Mouse (Mus musculus): ENCODE measurements around the gene Zfp523.
"Not testable (repeated sequence)": the region's sequence is repeated elsewhere in the genome, so short reads cannot be mapped to it uniquely, and the experiment has no call there.

Zfp523 gene

GRCm38 (mm10) chr17:28209457-28210110 lies 32.7 kb downstream of the Zfp523 start:
- DNase-seq (ENCODE audit: extremely low spot score): no peak

GRCm38 (mm10) chr17:28211921-28212341 lies 35.0 kb downstream of the Zfp523 start:
- no peak for DNase-seq (ENCODE audit: extremely low spot score)

- DNase-seq (ENCODE audit: extremely low spot score): no peak
These were observed 35.5 kb downstream of the Zfp523 start for GRCm38 (mm10) chr17:28212391-28212790.

GRCm38 (mm10) chr17:28213236-28213635 lies 36.3 kb downstream of the Zfp523 start:
- DNase-seq (ENCODE audit: extremely low spot score): no peak

GRCm38 (mm10) chr17:28216791-28217190 lies 39.9 kb downstream of the Zfp523 start:
- no peak for DNase-seq (ENCODE audit: extremely low spot score)

- DNase-seq (ENCODE audit: extremely low spot score): no peak
These were observed 41.1 kb downstream of the Zfp523 start for GRCm38 (mm10) chr17:28217721-28218649.

- not testable (repeated sequence) for DNase-seq (ENCODE audit: extremely low spot score)
These were observed 45.5 kb downstream of the Zfp523 start for GRCm38 (mm10) chr17:28222463-28222862.

- DNase-seq (ENCODE audit: extremely low spot score): peak; percentile 99
These were observed 46.8 kb downstream of the Zfp523 start for GRCm38 (mm10) chr17:28223561-28224391.

- no peak for DNase-seq (ENCODE audit: extremely low spot score)
These were observed 47.7 kb downstream of the Zfp523 start for GRCm38 (mm10) chr17:28224615-28225014.

GRCm38 (mm10) chr17:28226014-28226413 lies 49.1 kb downstream of the Zfp523 start:
- peak; percentile 89 for DNase-seq (ENCODE audit: extremely low spot score)

- DNase-seq (ENCODE audit: extremely low spot score): no peak
These were observed 53.6 kb downstream of the Zfp523 start for GRCm38 (mm10) chr17:28230486-28230885.

- DNase-seq (ENCODE audit: extremely low spot score): no peak
These were observed 54.3 kb downstream of the Zfp523 start for GRCm38 (mm10) chr17:28231026-28231736.

GRCm38 (mm10) chr17:28232475-28233060 lies 55.6 kb downstream of the Zfp523 start, which contains the start of gene Ppard:
Ppard (plus strand) TSS chr17:28232700.
- peak; percentile 99 for DNase-seq (ENCODE audit: extremely low spot score)

- DNase-seq (ENCODE audit: extremely low spot score): no peak
These were observed 56.3 kb downstream of the Zfp523 start for GRCm38 (mm10) chr17:28233091-28233731.

GRCm38 (mm10) chr17:28234641-28235040 lies 57.7 kb downstream of the Zfp523 start:
- no peak for DNase-seq (ENCODE audit: extremely low spot score)

- DNase-seq (ENCODE audit: extremely low spot score): no peak
These were observed 59.2 kb downstream of the Zfp523 start for GRCm38 (mm10) chr17:28235982-28236635.

GRCm38 (mm10) chr17:28236636-28237015 lies 59.7 kb downstream of the Zfp523 start:
- no peak for DNase-seq (ENCODE audit: extremely low spot score)

- DNase-seq (ENCODE audit: extremely low spot score): no peak
These were observed 60.4 kb downstream of the Zfp523 start for GRCm38 (mm10) chr17:28237362-28237761.

- DNase-seq (ENCODE audit: extremely low spot score): no peak
These were observed 60.9 kb downstream of the Zfp523 start for GRCm38 (mm10) chr17:28237874-28238273.

- no peak for DNase-seq (ENCODE audit: extremely low spot score)
These were observed 63.9 kb downstream of the Zfp523 start for GRCm38 (mm10) chr17:28240846-28241245.
